Mouse (Mus musculus) cerebellum, adult 2 months (tissue): Measurements from ENCODE around the gene Abca17.

Source experiments
- CTCF ChIP-seq: fragments of 200-500 bp; IDR thresholded peaks from 2 replicates; pipeline ENCODE4 v1.5.1; 2011; ENCODE audit warnings: low read depth, mild to moderate bottlenecking, control low read depth, low read length, moderate library complexity, borderline replicate concordance; ENCODE audit not compliant: insufficient read depth
- POLR2A ChIP-seq: fragments of 200-500 bp; IDR thresholded peaks from 2 replicates; pipeline ENCODE4 v1.6.1; 2011; ENCODE audit warnings: low read length, control low read depth, borderline replicate concordance; ENCODE audit not compliant: insufficient read depth

DNA sequence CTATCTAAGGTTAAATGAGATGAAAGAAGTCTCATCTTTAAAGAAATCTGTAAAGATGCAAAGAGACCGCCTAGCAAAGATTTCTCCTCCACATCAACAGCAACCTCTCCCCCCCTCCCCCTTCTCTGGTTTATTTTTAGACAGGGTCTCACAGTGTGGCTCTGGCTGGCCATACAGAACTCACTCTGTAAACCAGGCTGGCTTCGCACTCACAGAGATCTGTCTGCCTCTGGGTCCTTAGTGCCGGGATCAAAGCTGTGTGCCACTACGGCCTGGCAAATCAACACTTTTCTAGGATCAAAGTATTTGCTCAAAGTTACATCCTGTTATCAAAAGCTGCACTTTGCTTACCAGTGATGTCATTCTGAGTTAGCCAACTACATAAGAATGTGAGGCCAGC is 50.2 kb downstream of the Abca17 start:
- no peak for TF ChIP-seq CTCF
- no peak for TF ChIP-seq POLR2A
